Mouse (Mus musculus) kidney, adult 2 months (tissue): ENCODE measurements around the gene Sox1.

Experiments
- CTCF ChIP-seq: fragments of 200-500 bp; conservative IDR thresholded peaks from 2 replicates; pipeline ENCODE4 v1.5.1; 2011; ENCODE audit warnings: low read depth, mild to moderate bottlenecking, control low read depth, low read length, moderate library complexity, mixed read lengths; ENCODE audit not compliant: insufficient read depth, insufficient read length
- POLR2A ChIP-seq: fragments of 200-500 bp; IDR thresholded peaks from one replicate; pipeline ENCODE4 v1.6.1; 2011; ENCODE audit warnings: low read depth, low read length, control low read depth

DNA sequence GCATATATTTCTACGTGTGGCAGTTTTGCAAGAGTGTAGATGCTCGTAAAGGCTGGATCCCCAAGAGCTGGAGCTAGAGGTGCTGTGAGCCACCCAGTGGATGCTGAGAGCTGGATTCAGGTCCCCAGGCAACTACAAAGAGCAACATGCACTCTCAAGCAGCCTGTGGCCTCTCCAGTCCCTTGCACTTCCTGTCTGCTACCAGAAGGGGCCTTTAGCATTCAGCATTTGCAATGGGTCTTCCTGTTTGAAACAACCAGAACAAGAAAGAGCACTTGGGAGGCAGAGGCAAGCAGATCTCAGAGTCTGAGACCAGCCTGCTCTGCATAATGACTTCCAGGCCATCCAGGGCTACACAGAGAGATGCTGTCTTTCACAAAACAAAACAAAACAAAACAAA lies 25.4 kb downstream of the Sox1 start:
- no peak; the same call in 1 of the 2 replicates for TF ChIP-seq CTCF
- no peak for TF ChIP-seq POLR2A
